Mouse (Mus musculus) cortical plate, adult 2 months (tissue): ENCODE data around the gene Prpf6.

Experiments used
- CTCF ChIP-seq: fragments of 200-500 bp; IDR thresholded peaks from 2 replicates; pipeline ENCODE4 v1.5.1; 2011; ENCODE audit warnings: mild to moderate bottlenecking, control low read depth, low read length; ENCODE audit not compliant: insufficient read depth; ENCODE audit errors: extremely low read depth
- POLR2A ChIP-seq: fragments of 200-500 bp; IDR thresholded peaks from 2 replicates; pipeline ENCODE4 v1.6.1; 2011; ENCODE audit warnings: mild to moderate bottlenecking, low read length, control low read depth; ENCODE audit not compliant: insufficient read depth; ENCODE audit errors: extremely low read depth

- TF ChIP-seq CTCF (no peak), POLR2A (no peak)
These were observed 99.4 kb downstream of the Prpf6 start for GRCm38 (mm10) chr2:181691083-181691482.
